Mouse (Mus musculus): ENCODE data around the gene Fuca1. TPM values are rescaled to one million over a fixed set of nuclear protein-coding genes. Genes with fewer than 3 reads are reported as not detected.
A peak's percentile ranks its signal among the peaks of the same experiment; 100 is the strongest.
"Not testable (repeated sequence)": the region's sequence is repeated elsewhere in the genome, so short reads cannot be mapped to it uniquely, and the experiment has no call there.

Fuca1 gene
- total RNA-seq, 2 experiments from 2014 or later, result 33.4 to 43.1 TPM

DNA sequence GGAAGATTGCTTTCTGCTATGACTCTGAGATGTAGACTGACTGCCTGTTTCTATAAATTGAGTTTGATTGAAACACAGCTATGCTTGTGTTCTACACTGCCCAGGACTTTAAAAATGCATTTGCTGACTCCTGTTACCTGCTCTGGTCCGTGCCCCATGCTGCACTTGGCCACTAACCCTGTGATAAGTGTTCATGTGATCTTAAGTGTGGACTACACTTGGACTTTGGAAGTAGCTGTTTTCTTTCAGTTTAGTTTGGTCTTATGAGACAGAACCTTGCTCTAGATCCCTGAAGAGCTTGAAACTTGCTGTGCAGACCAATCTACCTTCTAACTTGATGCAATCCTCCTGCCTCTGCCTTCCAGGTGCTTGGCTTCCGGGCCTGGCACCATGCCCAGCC, 3.9 kb downstream of the Fuca1 start:
- no peak for DNase-seq

DNA sequence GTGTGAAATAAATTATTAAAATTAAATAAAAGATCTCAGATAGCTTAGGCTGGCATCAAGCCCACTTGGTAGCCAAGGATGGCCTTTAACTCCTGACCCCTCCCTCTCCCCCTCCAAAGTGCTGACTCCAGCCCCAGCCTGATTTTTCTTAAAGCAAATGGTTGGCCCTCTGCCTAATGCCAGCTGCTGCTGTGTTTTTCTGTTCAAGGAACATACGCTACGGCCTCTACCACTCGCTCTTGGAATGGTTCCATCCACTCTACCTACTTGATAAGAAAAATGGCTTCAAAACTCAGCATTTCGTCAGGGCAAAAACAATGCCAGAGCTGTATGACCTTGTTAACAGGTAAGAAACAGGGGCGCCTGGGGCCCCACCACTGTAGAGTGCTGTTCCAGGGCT, 4.8 kb downstream of the Fuca1 start:
- DNase-seq, result no peak

DNA sequence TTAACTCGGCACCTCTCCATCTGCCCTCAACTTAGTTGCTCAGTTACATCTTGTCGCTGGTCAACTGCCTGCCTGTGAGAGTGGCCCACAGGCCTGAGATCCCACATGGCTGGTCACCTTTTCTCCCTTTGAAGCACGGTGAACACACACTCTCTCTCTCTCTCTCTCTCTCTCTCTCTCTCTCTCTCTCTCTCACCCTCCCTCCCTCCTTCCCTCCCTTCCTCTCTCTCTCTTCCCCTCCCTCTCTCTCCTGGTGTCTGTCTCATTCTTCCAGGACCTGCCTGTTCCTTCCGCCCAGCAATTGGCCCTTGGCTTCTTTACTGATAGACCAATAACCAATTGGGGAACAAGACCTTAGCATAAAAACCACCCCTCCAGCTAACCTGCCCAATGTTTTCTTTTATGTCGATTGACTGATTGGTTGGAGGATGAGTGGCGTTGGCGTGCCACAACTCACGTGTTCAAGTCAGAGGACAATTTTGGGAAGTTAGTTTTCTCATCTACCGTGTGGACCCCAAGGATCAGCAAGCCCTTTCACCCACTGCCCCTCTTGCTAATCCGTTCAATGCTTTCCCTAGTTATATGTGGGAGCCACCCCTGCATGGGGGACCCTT, 5.8 kb downstream of the Fuca1 start:
- no peak for DNase-seq

DNA sequence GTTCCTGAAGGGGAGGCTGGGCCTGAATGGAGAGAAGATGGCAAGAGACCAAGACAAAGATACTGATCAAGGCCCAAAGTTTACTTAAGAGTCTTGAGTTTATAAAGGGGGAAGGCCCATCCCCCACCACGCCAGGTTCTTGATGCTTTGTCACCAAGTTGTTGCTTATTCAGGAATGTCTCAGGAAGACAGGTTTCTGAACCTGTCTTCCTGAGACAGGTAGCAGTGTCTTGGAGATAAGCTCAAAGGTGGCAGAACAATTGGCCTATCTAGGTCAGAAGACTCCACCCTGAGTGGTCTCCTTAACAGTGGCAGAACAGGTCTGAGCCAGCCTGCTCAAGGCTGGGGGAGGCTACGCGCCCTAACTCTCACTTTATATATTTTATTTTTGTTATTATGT, 6.3 kb downstream of the Fuca1 start:
- DNase-seq, result no peak

DNA sequence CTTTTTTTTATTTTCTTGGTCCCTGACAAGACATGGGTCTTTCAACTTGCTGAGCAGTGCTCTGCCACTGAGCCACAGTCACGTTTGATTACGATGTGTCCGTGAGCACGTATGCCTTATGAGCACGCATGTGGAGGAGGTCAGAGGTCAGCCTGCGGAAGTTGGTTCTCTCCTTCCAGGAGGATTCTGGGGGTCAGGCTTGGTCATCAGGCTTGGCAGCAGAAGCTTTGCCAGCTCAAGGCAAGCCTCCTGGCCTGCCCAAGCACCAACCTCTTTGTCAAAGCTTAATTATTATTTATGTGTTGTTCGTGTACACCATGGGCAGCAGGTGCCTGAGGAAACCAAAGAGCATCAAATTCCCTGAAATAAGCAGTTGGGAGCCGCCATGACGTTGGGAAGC, 7.8 kb downstream of the Fuca1 start:
- no peak for DNase-seq

DNA sequence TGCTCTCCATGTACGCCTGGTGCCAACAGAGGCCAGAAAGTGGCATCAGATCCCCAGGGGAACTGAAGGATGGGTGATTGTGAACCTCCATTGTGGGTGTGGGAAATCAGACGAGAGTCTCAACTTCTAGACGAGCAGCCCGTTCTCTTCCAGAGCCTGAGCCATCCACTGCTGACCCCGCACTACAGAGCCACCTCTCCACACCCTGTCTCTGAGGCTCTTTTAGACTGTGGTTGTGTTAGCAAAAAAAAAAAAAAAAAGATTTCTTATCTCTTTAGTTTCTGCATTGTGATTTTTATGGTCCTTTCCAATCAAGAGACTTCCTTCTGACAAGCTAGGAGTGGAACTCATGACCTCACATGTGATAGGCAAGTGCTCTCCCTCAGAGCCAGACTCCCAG, 8.9 kb downstream of the Fuca1 start:
- no peak for DNase-seq

DNA sequence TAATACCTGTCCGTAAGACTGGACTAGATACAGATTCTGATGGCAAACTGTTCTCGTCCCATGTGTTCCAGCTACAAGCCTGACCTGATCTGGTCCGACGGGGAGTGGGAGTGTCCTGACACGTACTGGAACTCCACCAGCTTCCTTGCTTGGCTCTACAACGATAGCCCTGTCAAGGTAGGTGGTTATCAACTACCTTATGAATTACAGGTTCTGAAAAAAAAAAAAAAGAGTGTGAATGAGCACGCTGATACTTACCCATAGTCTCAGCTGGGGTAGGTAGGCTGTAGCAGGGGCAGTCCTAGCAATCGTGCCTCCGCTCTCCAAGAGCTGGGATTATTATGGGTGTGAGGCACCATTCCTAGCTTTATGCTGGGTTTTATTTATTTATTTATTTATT, 9.3 kb downstream of the Fuca1 start:
- DNase-seq, result no peak

DNA sequence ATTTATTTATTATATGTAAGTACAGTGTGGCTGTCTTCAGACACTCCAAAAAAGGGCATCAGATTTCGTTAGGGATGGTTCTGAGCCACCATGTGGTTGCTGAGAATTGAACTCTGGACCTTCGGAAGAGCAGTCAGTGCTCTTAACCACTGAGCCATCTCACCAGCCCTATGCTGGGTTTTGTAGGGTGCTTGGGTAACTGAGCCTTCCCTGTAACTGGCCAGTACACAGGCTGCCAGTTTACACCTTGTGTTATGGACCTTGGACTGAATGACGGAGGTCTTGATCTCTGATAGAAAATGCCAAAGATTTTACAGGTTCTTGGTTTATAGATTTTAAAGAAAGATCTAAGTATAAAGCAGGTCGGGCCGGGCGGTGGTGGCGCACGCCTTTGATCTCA, 9.7 kb downstream of the Fuca1 start:
- no peak for DNase-seq

DNA sequence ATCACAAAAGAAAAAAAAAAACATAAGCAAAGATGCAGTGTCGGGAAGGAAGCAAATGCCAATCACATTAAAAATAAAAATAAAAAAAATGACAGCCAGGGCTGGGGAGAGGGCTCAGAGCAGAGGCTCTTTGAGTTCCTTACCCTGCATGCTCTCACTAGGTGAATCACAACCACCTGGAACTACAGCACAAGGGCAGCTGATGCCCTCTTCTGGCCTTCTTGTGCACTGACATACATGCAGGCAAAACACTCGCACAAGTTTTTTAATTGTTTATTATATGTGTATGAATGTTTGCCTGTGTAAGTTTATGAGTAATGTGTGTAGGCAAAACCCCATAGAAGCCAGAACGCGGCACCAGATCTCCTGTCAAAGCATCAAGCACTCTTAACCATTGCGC, 11.3 kb downstream of the Fuca1 start:
- no peak for DNase-seq

DNA sequence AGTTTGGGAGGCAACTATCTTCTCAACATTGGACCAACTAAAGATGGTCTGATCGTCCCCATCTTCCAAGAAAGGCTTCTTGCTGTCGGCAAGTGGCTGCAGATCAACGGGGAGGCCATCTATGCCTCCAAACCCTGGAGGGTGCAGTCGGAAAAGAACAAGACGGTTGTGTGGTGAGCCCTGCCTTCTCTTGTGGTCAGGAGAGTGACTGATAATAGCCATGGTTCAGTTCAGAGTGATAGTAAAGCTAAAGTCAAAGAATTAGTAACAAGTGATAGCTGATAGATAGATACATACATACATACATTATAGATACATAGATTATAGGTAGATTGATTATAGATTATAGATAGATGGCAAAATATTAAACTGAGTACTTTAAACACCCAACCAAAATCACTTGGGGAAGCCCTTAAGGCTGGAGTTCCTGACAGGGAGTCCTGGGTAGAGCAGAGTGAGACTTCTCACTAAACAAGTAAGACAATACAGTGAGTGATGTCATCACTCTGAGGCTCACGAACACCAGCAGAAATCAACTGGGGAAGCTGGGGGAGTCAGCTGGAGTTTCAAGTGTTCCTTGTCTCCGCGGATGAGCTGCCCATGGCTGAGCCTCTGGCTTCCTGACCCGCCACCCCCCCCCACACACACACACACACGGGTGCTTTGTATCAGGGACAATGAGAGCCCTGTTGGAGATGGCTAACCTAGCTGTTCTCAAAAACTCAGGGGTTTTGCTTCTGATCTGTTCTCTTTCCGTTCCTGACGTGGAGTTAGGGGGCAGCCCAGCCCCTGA, 14.4 kb downstream of the Fuca1 start:
- DNase-seq, result no peak

DNA sequence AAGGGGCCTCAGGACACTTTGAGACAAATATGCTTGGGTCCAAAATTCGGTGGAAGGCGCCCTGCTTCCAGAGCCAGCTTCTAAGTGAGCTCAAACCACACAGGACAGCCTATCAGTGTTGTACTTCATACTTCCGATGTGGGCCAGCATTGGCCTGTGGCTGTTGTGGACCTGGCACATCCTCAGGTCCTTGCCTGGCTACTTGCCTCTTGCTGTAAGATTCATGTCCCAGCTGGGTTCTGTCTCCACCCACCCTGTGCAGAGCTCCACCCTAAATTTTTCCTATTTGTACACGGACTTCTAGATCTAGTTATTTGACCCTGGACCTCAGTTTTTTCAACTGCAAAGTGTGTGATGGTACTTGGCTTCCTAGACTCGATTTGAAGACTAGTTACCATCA, 15.0 kb downstream of the Fuca1 start:
- no peak for DNase-seq

DNA sequence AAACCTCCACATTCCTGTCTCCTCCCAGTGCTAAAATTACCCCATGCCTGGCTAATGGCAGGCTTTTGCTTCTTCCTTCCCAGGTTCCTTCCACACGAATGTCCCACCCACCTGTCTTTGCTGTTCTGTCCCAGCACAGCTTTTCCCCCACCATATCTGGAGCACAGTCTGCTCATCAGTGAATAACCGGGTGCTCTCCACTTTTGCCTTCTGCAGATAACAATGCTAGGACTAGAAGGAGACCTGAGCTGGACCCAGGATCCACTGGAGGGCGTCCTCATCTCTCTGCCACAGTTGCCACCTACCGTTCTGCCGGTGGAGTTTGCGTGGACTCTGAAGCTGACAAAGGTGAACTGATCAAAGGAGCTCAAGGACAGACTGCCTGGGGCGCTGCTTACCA, 18.3 kb downstream of the Fuca1 start:
- DNase-seq, result no peak

DNA sequence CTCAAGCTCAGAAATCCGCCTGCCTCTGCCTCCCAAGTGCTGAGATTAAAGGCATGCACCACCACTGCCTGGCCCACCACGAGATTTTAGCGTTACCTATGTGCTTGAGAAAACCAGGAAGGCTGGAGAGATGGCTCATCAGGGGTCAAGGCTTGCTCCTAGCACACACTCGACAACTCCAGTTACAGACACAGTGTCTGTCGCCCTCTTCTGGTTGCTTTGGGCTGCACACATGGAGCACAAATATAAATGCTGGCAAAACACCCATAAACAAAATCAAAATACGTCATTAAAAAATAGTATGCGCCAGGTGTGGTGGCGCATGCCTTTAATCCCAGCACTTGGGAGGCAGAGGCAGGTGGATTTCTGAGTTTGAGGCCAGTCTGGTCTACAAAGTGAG, 20.5 kb downstream of the Fuca1 start:
- not testable (repeated sequence) for DNase-seq

DNA sequence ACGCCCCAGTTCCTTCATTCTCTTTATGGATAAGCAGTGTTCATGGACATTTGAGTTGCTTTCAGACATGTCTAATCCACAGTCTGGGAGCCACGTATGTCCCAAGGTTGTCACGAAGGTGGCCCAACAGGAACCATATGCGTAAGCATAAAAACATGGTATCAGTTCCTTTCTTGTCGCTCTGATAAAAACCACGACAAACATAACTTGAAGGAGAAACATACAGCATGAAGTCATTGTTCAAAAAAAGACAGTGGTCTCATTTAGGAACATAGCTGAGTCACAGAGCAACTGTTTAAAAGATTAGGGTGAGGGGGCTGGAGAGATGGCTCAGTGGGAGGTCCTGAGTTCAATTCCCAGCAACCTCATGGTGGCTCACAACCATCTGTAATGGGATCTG, 21.7 kb downstream of the Fuca1 start:
- DNase-seq, result no peak

DNA sequence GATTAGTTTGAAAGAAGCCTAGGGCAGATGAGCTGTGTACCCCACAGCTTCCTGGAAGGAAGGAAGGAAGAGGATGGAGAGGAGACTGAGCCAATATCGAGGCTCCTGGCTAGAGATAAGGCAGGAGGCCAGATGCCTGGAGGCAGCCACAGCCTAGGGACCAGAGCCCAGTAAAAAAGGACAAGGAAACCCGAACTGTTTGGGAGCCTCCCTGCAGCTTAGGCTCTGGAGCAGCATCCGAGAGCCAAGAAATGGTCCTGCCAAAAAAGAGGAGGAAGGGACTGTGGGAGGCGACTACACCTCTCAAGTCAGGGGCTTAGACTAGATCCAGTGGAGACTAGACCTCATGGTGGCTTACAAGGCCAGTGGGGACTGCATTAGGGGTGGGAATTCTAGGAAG, 22.9 kb downstream of the Fuca1 start:
- no peak for DNase-seq

DNA sequence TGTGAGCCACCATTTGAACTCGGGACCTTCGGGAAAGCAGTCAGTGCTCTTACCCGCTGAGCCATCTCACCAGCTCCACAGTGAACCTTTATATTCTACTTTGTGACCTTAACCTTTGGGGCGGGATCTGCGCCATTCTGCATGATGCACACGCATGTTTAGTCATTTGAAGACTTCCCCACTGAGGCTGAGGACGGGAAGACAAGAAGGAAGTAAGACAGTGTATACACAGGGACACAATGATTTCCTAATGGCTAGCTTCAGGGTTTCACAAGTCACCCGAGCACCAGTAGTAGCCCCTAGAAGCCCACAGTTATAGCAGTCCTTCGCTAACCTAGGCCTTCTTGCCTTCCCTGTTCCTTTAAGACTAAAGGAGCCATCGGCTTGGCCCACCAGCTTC, 25.2 kb downstream of the Fuca1 start:
- DNase-seq, result no peak

DNA sequence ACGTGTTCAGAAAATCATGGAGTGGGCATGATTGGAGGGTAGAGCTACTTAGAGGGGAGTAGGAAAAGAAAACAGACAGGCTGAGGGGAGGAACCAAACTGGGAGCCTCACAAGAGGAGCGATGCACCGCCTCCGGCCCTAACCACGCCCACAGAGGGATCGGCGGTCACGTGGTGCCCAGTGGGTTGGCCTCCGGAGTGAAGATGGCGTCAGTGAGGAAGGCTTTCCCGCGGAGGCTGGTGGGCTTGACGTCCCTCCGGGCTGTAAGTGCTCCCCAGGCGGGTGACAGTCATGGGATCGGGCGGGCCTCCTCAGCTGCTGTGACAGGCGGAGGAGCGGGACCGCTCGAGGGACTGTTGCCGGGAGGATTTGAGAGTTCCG, 25.7 kb downstream of the Fuca1 start, which contains the start of gene Hmgcl:
Gene Hmgcl (plus strand): TSS at position 171 of the 381 bp plus-strand sequence.
- DNase-seq, result peak; percentile 92 to 93

DNA sequence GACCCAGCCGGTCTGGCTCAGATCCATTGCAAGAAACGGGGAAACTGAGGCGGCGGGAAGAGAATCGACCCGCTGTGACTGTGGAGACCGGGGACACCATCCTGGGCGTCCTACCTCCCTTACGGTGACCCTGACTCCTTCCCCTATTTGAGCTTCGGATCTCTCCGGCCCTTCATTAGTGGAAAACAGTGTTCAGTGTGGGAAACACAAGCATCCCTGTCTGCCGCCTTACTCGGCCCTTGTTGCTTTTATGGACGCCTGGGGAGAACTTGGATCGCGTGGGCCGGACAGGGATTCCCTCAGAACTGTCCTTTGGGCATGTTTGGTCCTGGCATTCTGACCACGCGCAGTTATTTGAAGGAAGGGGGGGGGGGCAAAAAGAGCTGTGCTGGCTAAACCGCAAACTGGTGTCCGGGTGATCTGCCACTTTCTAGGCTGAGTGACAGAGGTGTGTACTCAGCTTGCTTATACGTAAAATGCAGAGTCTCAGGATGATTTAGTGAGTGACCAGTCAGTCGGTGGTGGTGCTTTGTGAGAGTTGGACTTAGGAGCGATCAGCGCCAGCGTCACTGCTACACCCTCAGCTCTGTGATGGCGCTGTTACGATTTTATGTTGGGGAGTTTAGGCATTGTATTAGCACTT, 26.2 kb downstream of the Fuca1 start:
- DNase-seq, result no peak

DNA sequence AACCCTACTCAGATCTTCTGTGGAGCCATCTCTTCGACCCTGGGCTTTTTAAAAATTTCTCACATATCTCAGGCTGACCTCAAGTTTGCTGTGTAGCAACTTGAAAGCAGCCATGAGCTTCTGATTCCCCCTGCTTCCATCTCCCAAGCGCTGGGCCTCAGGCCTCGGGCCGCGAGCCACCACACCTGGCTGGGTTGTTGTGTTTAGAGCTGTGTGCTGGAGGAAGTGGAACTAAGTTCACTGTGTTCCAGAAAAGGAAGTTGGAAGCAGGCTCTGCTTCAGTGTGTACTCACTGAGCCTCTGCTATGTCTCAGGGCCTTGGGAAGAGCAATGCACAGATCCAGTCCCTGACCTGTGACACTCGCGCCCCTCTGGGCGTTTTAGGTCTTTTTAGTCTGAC, 27.6 kb downstream of the Fuca1 start:
- no peak for DNase-seq

DNA sequence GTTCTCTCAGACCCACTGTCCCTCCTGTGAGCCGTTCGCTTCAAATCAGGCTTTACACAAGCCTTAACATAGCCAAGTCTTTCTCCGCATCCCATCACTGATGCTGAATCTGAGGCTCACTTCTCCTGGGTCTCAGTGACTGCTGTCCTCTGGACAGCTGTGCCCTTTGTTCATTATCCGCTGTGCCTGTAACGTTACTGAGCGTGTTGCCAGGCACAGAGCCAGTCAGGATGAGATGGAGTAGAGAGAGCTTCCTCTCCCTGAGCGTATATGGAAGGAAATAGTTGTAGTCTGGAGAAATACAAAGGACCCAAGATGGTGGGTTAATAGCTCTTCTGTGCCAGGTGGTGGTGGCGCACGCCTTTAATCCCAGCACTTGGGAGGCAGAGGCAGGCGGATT, 28.9 kb downstream of the Fuca1 start:
- DNase-seq, result no peak

DNA sequence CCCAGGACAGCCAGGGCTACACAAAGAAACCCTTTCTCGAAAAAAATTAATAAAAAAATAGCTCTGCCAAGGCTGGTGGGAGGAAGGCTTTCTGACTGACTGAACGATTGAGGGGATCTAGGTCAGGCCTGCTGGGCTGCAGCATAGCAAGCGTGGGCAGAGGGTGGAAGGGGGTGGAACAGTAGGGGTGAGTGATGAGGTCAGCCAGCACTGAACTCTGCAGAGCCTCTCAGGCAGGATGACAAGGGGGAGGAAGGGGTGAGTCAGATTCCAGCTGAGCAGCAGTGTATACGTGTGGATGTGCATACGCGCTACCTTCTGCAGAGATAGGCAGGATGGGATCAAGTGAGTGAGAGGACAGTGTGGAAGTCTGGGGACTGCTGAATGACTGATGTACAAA, 29.4 kb downstream of the Fuca1 start:
- no peak for DNase-seq

DNA sequence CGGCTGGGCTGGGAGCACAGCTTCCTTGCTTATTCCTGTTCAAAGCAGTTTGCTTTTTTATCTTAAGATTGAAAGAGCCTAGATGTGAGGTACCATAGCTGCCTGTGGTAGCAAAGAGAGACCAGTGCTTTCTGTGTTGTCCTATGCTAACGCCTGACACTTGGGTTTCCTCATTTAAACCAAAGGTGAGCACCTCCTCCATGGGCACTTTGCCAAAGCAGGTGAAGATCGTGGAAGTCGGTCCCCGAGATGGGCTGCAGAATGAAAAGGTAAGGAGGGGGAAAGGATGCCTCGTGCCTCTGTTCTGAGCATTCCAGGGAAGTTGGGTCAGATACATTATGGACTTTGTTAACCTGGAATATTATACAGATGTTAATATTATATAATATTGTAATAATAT, 29.8 kb downstream of the Fuca1 start:
- no peak for DNase-seq

DNA sequence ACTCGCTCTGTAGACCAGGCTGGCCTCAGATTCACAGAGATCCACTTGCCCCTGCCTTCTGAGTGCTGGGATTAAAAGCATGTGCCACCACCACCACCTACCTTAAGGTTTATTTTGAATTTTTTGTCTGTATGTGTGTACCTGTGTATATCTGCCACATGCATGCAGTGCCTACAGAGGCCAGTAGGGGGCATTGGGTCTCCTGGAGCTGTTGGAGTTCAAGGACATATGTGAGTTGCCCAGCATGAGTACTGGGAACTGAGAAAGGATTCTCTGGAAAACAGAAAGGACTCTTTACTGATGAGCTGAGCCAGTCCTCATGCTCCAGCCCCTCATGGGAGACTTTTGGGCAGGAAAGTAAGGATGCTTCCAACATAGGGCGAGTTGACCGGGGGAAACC, 31.0 kb downstream of the Fuca1 start:
- DNase-seq, result no peak

DNA sequence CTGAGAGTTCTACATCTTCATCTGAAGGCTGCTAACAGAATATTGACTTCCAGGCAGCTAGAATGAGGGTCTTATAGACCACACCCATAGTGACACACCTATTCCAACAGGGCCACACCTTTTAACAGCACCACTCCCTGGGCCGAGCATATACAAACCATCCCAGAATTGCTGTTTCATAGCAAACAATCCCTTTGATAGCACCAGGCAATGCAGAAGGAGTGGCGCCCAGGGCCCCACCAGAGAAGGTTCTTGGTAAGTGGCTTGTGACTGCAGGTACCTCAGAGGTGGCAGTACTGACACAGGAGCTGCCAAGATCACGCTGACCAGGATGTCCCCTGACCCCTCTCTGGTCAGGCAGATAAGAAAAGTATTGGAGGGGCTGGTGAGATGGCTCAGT, 32.6 kb downstream of the Fuca1 start:
- DNase-seq, result no peak

Data from layer of hippocampus, postnatal 36 days (tissue).